Mouse (Mus musculus) B cell, adult (primary cell): Measurements from ENCODE around the gene Nmnat1. TPM values are rescaled to one million over a fixed set of nuclear protein-coding genes. Genes with fewer than 3 reads are reported as not detected.

Experiments used
- total RNA-seq: library from RNA; stranded (reverse); gene quantifications from 4 replicates; pipeline ENCODE4 v1.2.4, GENCODE M21; 2023; ENCODE audit not compliant: inconsistent age

Nmnat1 gene
- total RNA-seq = 4.9 to 7.9 TPM (median 6.5 TPM) in 4 replicates

DNA sequence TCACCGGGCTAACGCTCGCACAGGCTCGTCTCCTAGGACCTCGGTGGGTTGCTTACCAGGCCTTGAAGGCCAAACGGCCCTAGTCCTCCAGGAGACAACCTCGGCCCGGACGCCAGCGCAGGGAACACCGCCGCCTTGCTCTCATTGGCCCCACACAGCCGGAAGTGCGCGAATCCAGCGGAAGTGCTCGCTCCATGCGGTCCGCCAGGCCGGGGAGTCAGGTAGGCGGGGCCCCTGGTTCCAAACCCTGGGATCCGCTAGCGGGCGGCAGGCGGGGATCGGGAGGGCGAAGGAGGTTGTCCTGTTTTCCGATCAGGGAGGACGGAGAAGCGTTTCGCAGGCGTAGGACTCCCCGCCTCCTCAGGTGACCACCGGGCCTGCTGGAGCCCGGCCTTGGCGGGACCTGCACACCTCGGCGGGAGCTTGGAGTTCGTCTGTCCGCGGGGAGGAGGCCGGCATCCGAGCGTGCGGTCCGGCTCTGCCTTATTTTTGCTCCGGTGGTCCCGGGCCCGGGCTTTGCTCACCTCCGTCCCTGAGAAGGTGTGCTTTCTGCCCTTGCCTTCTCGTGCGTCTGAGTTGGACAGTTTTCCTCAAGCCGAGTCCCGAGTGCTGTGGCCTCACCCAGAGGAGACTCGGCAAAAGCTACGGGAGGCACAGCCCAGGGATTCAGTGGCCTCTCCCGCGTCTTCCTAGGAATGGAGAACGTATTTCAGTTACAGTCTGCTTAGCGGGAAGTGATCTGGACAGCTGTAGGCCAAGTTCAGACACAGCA, at the start of gene Nmnat1, which contains the start of gene Lzic:
Gene Nmnat1, minus strand, starts transcription at position 150 of the 772 bp plus-strand sequence.
Gene Lzic, plus strand, starts transcription at position 177 of the 772 bp plus-strand sequence.

DNA sequence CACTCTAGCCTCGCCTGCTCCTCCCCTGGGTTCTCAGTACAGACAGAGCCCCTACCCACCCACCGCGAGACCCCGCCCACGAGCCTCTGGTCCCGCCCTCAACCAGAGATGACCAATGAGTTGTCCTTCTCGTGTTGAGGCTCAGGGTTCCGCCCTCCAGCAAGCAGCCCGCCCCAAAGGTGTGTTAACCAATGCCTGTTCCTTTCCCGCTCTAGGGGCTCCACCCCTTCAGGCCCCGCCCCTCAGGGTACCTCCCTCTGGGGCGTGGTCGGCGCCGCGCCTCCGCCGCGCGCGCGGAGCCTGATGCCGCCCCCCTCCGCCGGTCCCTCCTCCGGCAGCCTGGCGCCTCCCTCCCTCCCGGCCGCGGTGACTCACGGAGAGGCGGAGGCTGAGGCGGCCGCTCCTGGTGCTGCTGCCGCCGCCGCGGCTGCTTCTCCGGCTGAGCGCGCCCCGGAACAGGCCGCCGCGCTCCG, 32.9 kb upstream of the Nmnat1 start, which contains the start of gene Ctnnbip1:
Gene Ctnnbip1, plus strand, starts transcription at position 369 of the 473 bp plus-strand sequence.

DNA sequence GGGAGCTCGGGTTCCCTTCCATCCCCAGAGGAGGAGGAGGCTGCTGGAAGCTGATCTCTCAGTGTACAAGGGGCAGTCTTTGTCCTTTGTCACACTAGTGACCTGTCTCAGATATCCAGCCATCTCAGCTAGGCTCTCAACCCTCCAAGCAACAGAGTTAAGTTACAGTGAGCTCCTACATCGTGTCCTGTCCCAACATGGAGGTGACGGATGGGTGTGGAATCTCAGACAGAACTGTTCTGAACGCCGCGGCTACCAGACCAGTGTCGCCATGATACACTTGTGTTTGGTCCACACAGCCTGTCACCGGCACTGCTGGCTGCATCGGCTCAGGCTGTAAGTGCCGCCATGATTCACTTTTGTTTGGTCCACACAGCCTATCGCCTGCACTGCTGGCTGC, 7.9 kb downstream of the Nmnat1 start, which contains the start of gene Tmem274:
Gene Tmem274, plus strand, starts transcription at position 301 of the 400 bp plus-strand sequence.

DNA sequence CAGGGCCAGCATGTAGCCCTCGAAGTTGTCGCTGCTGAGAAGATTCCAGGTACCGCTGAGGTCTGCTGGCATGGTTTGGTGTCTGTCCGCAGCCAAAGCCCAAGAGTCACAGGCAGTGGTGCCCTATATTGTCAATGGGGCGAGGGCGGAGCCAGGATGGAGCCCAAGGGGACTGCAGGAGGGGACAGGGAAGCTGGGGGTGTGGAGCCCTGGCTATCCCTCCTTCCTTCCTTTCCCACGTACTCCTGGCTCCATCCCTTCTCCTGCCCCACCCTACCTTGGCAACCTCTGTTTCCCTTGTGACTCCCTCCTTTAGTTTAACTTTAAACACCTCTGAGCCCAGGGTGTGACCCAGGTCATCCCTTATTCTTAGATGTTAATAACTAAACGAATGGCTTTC, 30.1 kb downstream of the Nmnat1 start, which contains the start of gene Rbp7:
Gene Rbp7, minus strand, starts transcription at position 100 of the 400 bp plus-strand sequence.

DNA sequence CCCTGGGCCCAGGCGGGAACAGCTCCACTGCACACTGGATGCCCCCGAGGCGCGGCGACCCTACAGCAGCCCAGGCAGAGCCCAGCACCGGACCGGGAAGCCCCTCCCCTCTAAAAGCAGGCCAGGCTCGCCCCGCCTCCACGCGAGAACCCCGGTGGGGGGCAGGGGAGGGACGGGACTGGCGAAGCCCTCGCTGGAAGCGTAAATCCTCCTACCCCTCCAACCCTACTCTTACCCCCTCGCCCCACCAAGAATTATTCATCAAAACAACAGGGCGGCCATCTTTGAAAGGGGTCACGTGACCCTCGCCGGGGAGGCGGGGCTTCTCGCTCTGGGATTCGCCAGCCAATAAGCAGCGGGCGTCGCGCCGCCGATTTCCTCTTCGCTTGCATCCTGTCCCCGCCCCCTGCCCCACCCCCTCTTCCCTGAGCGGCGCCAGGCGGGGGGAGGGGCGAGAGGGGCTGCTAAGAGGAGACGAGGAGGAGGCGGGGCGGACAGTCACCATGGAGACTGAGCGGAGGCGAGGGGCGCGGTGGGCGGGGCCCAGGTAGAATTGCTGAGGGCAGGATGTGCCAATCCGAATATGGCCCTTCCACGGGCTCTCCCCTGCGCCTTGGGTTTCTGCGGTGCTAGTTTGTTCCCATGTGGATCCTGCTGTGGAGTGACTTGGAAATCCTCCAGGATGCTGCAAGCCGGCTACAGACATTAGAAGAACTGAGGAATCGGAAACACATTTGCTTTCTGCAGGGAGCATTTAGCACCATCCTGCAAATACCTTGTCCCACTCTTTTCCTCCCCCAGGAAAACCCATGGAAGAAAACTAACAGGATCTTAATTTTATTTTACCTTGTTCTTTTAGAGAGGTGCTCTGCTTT, 58.4 kb downstream of the Nmnat1 start, which contains the start of gene Ube4b:
Gene Ube4b, minus strand, starts transcription at position 425 of the 875 bp plus-strand sequence.

Other genes with a start within 250 kb of the Nmnat1 start
- gene Kif1b, start 177.5 kb downstream of the Nmnat1 start, total RNA-seq = 12.4 to 17.7 TPM (median 13.5 TPM) in 4 replicates
- 68.0 to 79.9 TPM (median 73.1 TPM) in 4 replicates for gene Ube4b, start 58.5 kb downstream of the Nmnat1 start, total RNA-seq
- gene Rbp7, start 30.2 kb downstream of the Nmnat1 start, total RNA-seq = not detected in 4 replicates
- gene Tmem274, start 7.8 kb downstream of the Nmnat1 start, total RNA-seq = not detected in 4 replicates
- gene Lzic, start within 50 bp of the Nmnat1 start, total RNA-seq = 29.4 to 46.9 TPM (median 35.6 TPM) in 4 replicates
- 0.45 to 1.5 TPM (median 1.2 TPM) in 4 replicates for gene Ctnnbip1, start 33.0 kb upstream of the Nmnat1 start, total RNA-seq
- 3.2 to 3.9 TPM (median 3.8 TPM) in 4 replicates for gene Clstn1, start 101.3 kb upstream of the Nmnat1 start, total RNA-seq
- 230 to 246 TPM (median 238 TPM) in 4 replicates for gene Pik3cd, start 217.4 kb upstream of the Nmnat1 start, total RNA-seq